Mouse (Mus musculus): ENCODE data around the gene Nae1.

The Nae1 gene

GRCm38 (mm10) chr8:104517872-104518271 lies 16.6 kb downstream of the Nae1 start:
- DNase-seq = no peak

DNA sequence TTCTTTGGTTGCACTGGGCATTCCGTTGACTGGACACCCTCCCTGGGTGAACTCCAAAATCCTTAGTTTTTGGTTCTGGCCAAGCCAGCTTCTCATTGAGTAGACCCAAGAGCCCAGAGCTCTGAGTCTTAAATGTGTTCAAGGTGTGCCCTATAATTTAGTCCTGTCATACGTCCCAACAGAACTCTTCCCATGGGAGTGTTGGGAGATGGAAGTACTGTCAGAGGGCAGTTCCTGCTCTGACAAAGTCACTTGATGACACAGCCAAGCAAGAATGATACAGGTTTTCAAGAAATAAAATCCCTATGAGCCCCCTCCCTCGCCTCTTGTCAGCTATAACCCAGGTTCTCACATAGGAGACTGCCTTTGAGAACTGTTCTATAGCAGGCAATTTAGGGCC lies 24.3 kb downstream of the Nae1 start:
- no peak for DNase-seq

DNA sequence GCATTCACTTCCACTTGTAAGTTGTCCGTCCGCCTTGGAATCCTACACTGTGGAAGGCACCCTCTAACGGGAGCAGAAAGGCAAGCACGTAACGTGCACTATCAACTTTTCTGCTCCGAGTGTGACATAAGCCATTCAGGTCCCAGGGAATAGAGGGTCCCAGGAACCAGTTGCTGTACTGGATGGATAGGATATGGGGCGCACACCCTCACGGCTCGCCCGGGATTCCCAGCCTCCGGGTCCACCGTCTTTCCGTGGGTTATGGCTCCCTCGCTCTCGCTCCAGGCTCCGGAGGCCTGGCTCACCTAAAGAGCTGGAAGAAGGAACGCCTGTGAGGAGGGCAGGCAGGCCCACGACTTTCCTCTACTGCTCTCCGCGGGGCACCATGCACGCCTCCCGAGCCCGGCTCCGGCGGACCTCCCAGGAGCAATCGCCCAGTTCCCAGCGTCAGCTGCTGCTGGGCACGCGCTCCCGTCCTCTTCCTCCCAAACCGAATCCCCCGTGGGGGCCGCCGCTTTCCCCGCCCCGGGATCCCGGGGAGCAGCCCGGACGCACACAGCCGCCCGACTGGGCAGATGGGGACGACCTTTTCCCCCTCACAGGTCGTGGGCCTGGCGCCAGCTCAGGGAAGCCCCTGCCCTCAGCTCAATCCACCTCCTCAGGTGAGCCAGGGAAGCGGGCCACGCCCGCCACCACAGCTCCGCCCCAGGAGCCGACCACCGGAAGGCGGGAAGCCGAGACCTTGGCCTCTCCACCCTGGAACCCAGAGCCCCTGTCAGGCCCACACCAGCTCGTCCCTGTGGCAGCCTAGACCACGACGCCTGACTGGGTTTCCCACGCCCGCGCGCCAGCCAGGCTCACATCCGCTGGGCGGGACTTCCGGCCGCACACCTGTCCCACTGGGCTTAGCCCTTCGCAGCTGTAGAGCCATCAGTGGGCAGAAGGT lies 25.1 kb downstream of the Nae1 start, which contains the start of gene Terb1:
Gene Terb1 (minus strand): TSS at position 850 of the 946 bp plus-strand sequence.
- peak; percentile 69 to 70 for DNase-seq

GRCm38 (mm10) chr8:104479091-104479490 lies 55.3 kb downstream of the Nae1 start:
- no peak for DNase-seq

DNA sequence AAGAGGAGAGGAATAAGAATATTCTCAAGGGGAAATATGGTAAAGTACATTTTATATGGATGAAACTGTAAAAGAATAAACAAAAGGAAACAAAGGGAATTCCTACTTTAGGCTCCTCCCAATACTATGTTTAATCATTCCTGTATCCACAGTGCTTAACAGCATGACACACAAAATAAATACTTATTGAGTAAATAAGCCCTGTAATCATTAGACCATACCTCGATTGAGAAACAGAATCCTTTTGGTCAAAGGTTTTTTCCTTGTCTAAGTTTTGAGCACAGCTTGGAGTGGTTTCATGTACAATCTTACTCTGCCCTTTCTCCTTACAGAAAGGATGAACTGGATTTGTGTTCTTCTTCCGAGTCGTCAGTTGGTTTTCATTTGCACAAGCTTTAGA lies 62.0 kb downstream of the Nae1 start:
- no peak for DNase-seq

GRCm38 (mm10) chr8:104467463-104467862 lies 67.0 kb downstream of the Nae1 start:
- DNase-seq = no peak

Measured in B cell, adult 2 months (primary cell).